Mouse (Mus musculus) liver, adult 2 months (tissue): Measurements from ENCODE around the gene Acpp. TPM values are rescaled to one million over a fixed set of nuclear protein-coding genes. Genes with fewer than 3 reads are reported as not detected.

Source experiments
- DNase-seq: peaks from one replicate; pipeline ENCODE4 v3.0.0-alpha.2; 2011; ENCODE audit warnings: low read depth, low spot score; ENCODE audit errors: extremely low read depth
- H3K27ac ChIP-seq: fragments of 200-500 bp; replicated peaks from 2 replicates; pipeline ENCODE4 v1.5.1; 2012; ENCODE audit warnings: low read depth, mild to moderate bottlenecking, control low read depth, inconsistent platforms, low read length; ENCODE audit not compliant: insufficient read depth
- H3K27me3 ChIP-seq: fragments of 200-500 bp; 2 replicates; pipeline ENCODE4 v1.6.1; 2012; ENCODE audit warnings: mild to moderate bottlenecking, moderate library complexity, low read length, inconsistent platforms; ENCODE audit not compliant: control insufficient read depth, insufficient read depth
- H3K36me3 ChIP-seq: fragments of 200-500 bp; 2 replicates; pipeline ENCODE4 v1.6.1; 2012; ENCODE audit warnings: low read length, inconsistent platforms; ENCODE audit not compliant: control insufficient read depth, insufficient read depth
- H3K4me1 ChIP-seq: fragments of 200-500 bp; 2 replicates; pipeline ENCODE4 v1.6.1; 2011; ENCODE audit warnings: low read length; ENCODE audit not compliant: control insufficient read depth, insufficient read depth
- H3K4me3 ChIP-seq: fragments of 200-500 bp; 2 replicates; pipeline ENCODE4 v1.5.1; 2011; ENCODE audit warnings: low read depth, mild to moderate bottlenecking, control low read depth, low read length, moderate library complexity; ENCODE audit not compliant: insufficient read depth
- H3K79me2 ChIP-seq: fragments of 200-500 bp; 2 replicates; pipeline ENCODE4 v1.6.1; 2012; ENCODE audit warnings: inconsistent platforms, mild to moderate bottlenecking, low read length, moderate library complexity; ENCODE audit not compliant: control insufficient read depth, insufficient read depth
- H3K9ac ChIP-seq: fragments of 200-500 bp; 2 replicates; pipeline ENCODE4 v1.6.1; 2012; ENCODE audit warnings: low read depth, mild to moderate bottlenecking, control low read depth, inconsistent platforms, low read length
- CTCF ChIP-seq: fragments of 200-500 bp; IDR thresholded peaks from 2 replicates; pipeline ENCODE4 v1.5.1; 2011; ENCODE audit warnings: low read depth, low read length, control low read depth
- POLR2A ChIP-seq: fragments of 200-500 bp; IDR thresholded peaks from 2 replicates; pipeline ENCODE4 v1.6.1; 2011; ENCODE audit warnings: low read length, control low read depth; ENCODE audit not compliant: insufficient read depth; ENCODE audit errors: extremely low read depth
- WGBS: fragments of 180-500 bp; shearing (Covaris S2); methylation state at CpG from one replicate; pipeline ENCODE4 v1.1.7; 2018; 5-methylcytosine and 5-hydroxymethylcytosine counted together
- polyA plus RNA-seq: library from polyadenylated mRNA; depleted of rRNA; stranded (reverse); fragments of >200 nt; gene quantifications from 2 replicates; pipeline ENCODE4 v1.2.3, GENCODE M21; 2012
- total RNA-seq: library from RNA; depleted of rRNA; stranded (reverse); fragments of >200 nt; gene quantifications from 2 replicates; pipeline ENCODE4 v1.2.3, GENCODE M21; 2014

Gene Acpp
- total and polyA plus RNA-seq, 2 experiments = 3.0 to 4.5 TPM

DNA sequence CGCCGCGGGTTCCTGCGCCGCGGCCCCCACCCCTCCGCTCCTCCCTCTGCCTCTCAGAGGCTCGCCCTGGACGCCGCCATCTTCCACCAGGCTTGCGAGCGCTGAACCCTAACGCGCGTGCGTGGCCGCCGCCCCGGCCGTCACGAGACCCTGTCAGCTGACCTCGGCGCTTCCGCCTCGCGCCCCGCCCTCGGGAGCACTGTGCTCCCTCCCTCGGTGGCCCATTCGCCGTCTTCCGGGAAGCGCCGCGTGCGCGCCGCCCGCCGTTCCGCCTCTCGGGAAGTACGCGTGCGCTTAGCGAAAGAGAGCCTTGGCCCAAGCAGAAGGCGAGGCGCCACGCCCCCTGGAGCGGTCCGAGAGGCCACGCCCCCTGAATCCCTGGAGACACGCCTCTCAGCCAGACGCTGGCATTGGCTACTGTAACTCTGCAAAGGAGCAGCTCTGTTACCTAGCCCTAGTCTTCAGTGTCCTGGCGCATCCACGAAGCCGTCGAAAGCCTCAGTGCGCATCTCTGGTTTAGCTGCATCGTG is 74.7 kb downstream of the Acpp start, which contains the start of gene Dnajc13:
Dnajc13 (minus strand) TSS at position 108 of the 530 bp plus-strand sequence.
- Histone ChIP-seq H3K4me3 (peak within 1 kb of the TSS; percentile 96), H3K27me3 (no peaks in the 10 kb centered on the region), H3K4me1 (peaks cover 5% of the 10 kb centered on the region), H3K27ac (peak within 1 kb of the TSS; percentile 68), H3K9ac (peak within 1 kb of the TSS; percentile 85), H3K36me3 (no peaks in the 10 kb centered on the region), H3K79me2 (peaks cover 32% of the 10 kb centered on the region; the same call in 1 of the 2 replicates)
- TF ChIP-seq CTCF = no peak
- peak; percentile 58; the same call in 1 of the 2 replicates for TF ChIP-seq POLR2A
- DNase-seq = peak; percentile 92
- under 1% methylated on average over 59 of the region's 60 CpGs for WGBS

DNA sequence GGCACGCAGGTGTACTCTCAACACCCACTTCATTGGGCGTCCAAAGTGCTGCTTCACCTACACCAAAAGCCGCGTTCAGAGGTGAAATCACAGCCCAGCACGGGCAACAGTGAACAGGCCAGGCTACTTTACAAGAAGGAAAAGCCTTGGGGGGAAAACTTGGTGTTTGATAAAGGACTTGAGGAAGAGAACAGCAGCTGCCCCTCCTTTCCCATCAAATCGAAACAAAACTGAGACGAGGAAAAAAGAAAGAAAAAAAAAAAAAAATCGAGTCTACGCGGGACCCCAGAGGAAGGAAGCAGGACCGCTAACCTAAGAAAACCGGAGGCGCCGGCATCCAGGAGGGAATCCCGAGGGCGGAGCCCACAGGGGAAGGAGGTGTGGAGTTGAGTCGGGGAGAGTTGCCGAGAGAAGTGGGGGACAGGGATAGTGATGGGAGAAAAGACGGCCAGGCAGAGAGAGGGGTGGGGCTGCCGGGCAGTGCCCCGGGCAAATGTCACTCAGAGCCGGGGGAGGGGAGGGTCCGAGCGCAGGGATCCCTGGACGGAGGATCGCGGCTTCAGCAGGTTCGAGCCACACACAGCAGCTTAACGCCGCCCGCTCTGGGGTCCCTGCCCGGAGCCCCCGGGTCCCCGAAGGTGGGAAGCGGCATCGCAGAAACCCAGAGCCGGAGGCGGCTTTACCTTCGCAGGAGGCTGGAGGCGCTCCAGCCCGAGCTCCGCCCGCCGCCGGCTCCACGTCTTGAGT is 75.4 kb downstream of the Acpp start:
- Histone ChIP-seq H3K79me2 (peaks cover 35% of the 10 kb centered on the region; the same call in 1 of the 2 replicates), H3K4me1 (peaks cover 5% of the 10 kb centered on the region), H3K4me3 (peak overlapping the region; percentile 96), H3K27me3 (no peaks in the 10 kb centered on the region), H3K9ac (peak overlapping the region; percentile 85), H3K27ac (peak overlapping the region; percentile 68), H3K36me3 (no peaks in the 10 kb centered on the region)
- under 1% methylated on average over 46 of the region's 46 CpGs for WGBS
- TF ChIP-seq CTCF = no peak
- no peak for TF ChIP-seq POLR2A
- DNase-seq = no peak

DNA sequence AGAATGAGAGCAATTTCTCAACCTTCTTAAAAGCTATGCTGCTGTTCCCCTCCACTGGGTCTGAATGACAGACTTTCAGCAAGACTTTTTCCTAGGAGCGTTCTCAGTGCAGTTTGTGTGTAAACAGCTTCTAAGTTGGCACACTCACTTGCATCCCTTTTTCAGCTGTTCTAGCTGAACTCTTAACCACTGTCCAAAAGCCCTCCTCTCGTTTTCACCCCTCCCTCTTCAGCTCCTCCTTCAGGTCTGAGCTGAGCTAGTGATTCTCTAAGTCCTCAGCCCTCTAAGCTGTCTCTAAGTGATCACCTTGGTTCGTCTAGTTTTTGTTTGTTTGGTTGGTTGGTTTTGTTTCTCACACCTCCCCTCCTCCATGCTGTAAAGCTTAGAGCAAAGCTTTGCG is 77.2 kb downstream of the Acpp start:
- Histone ChIP-seq H3K4me1 (peaks cover 10% of the 10 kb centered on the region), H3K27ac (no peak overlapping the region), H3K9ac (no peak overlapping the region), H3K79me2 (peaks cover 41% of the 10 kb centered on the region; the same call in 1 of the 2 replicates), H3K36me3 (no peaks in the 10 kb centered on the region), H3K4me3 (no peak overlapping the region), H3K27me3 (no peaks in the 10 kb centered on the region)
- DNase-seq = peak; percentile 47
- no peak for TF ChIP-seq POLR2A
- TF ChIP-seq CTCF = no peak
- WGBS = 26% methylated on average over 4 of the region's 4 CpGs

DNA sequence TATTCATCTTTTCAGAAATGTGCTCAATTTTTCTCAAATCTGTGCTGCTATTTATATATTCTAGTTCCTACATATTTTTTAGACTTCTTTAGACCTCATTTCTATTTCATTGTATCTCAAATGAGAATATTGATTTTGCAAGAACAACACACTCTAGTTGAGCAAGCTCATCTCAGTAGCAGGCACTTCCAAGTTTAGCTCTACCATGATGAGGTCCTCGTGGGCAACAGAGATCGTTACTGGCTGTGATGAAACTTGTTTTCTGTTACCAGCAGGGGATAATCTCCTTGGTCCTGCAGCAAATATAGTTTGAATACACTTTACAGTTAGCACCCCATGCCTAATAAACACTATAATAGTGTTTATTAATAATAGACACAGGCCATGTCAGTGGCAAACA is 81.5 kb downstream of the Acpp start:
- H3K79me2 ChIP-seq = peaks cover 56% of the 10 kb centered on the region
- no peak overlapping the region for H3K4me3 ChIP-seq
- H3K27me3 ChIP-seq = no peaks in the 10 kb centered on the region
- no peak overlapping the region for H3K27ac ChIP-seq
- no peak for TF ChIP-seq CTCF
- no peak for TF ChIP-seq POLR2A
- DNase-seq = peak; percentile 69
- no peak overlapping the region for H3K9ac ChIP-seq
- no peaks in the 10 kb centered on the region for H3K36me3 ChIP-seq
- peaks cover 15% of the 10 kb centered on the region for H3K4me1 ChIP-seq
- WGBS = 19% methylated on average over 2 of the region's 2 CpGs

DNA sequence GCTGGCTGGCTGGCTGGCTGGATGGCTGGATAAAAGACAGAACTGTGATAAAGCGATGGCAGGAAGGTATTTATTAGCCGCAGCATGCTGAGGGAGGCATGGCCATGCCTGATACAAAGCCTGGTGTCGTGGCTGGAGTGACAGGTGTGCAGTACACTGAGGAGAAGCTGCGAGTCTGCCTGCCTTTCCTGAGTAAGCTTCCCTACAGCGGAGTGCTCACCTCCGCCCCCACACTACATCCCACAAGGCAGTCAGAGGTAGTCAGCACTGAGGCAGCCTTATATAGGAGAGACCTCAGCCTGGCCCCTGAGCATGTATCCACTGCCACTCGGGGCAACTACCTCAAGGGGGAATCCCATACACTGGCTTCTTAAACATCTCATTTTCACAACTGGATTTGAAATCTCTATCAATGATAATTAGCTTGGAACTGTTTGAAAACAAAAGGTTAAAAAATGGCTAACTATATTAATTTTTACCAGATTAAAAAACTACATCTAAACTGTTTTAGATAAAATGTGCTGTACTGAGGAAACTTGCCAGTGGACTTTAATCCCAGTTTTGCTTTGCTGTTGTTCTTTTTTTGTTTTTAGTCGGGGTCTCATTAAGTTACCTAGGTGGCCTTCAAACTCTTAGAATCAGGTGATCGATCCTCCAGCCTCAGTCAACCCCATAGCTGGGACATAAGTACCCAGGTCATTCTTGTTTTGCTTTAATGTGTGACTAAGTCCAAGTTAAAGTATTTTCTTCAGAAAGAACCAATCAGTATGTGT is 83.0 kb downstream of the Acpp start:
- Histone ChIP-seq H3K4me3 (no peak overlapping the region), H3K27me3 (no peaks in the 10 kb centered on the region), H3K36me3 (no peaks in the 10 kb centered on the region), H3K9ac (no peak overlapping the region), H3K27ac (no peak overlapping the region), H3K4me1 (peaks cover 12% of the 10 kb centered on the region), H3K79me2 (peaks cover 51% of the 10 kb centered on the region)
- no peak for TF ChIP-seq POLR2A
- no peak for TF ChIP-seq CTCF
- no peak for DNase-seq
- WGBS = 69% methylated on average over 9 of the region's 9 CpGs
